Mouse (Mus musculus): Measurements from ENCODE around the gene Ttll10. TPM values are rescaled to one million over a fixed set of nuclear protein-coding genes. Genes with fewer than 3 reads are reported as not detected.

The Ttll10 gene
- not detected in 2 replicates for polyA plus RNA-seq (2015; fragmentation: Nextera tagmentation; extraction: Ambion mirVana)

DNA sequence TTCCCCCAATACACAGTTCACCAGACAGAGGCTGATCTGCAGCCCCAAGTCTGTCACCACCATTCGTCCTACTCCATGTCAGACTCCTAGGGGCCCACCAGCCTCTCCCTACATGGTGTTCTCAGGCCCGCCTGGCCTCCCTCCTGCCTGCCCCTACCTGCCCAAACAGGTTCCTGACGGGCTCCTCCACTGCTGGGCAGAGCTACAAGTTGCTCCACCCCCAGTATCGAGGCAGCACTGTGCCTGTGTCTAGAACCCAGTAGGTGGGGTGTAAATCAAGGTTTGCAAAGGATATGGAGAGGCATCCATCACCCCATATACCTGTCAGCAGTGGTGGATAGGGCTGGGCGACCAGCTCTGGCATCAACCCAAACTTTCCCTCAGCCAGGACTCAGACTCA, at the start of gene Ttll10:
Gene Ttll10, minus strand, starts transcription at position 154 of the 400 bp plus-strand sequence.
- no peaks in the 10 kb centered on the region for H3K9me3 ChIP-seq
- H3K4me3 ChIP-seq = no peak within 1 kb of the TSS
- H3K36me3 ChIP-seq = no peaks in the 10 kb centered on the region
- no peak within 1 kb of the TSS for H3K9ac ChIP-seq
- no peaks in the 10 kb centered on the region for H3K27me3 ChIP-seq
- H3K4me2 ChIP-seq = no peak within 1 kb of the TSS
- peaks cover 4% of the 10 kb centered on the region; the same call in 1 of the 2 replicates for H3K4me1 ChIP-seq (replicated peaks)
- ATAC-seq (ENCODE audit: low FRiP score, low read depth) = no peak
- no peak within 1 kb of the TSS for H3K27ac ChIP-seq (replicated peaks)
- 52% methylated on average over 5 of the region's 5 CpGs for WGBS

GRCm38 (mm10) chr4:156103342-156103741, 44.1 kb upstream of the Ttll10 start:
- no peaks in the 10 kb centered on the region for H3K36me3 ChIP-seq
- no peak overlapping the region for H3K27ac ChIP-seq (replicated peaks)
- no peak overlapping the region for H3K9ac ChIP-seq
- no peak overlapping the region for H3K4me3 ChIP-seq
- no peaks in the 10 kb centered on the region for H3K9me3 ChIP-seq
- no peak overlapping the region for H3K4me2 ChIP-seq
- no peaks in the 10 kb centered on the region for H3K4me1 ChIP-seq (replicated peaks)
- H3K27me3 ChIP-seq = no peaks in the 10 kb centered on the region
- no peak for ATAC-seq (ENCODE audit: low FRiP score, low read depth)
- WGBS = 90% methylated on average over 4 of the region's 4 CpGs

DNA sequence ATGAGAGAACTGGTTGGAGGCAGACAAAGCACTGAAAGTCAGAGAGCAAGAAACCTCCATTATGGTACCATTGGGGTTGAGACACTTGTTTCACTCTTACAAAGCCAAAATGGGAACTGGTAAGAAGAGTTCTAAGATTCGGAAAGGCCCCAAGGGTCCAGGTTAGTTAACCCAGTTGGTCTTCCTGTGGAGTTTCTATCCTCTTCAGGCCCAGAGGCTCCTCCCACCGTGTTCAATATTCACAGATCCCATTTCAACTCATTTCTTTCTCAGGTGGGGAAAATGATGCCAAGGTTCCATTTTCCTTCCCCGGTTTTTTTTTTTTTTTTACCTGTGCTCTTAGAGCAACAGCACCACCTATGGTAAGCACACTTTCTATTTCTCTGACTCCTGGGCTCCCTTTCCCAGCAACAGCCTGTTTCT, 42.3 kb upstream of the Ttll10 start:
- Histone ChIP-seq H3K4me2 (no peak overlapping the region), H3K4me1 (replicated peaks) (no peaks in the 10 kb centered on the region), H3K27ac (replicated peaks) (no peak overlapping the region), H3K36me3 (no peaks in the 10 kb centered on the region), H3K9ac (no peak overlapping the region), H3K27me3 (no peaks in the 10 kb centered on the region), H3K4me3 (no peak overlapping the region), H3K9me3 (no peaks in the 10 kb centered on the region)
- ATAC-seq (ENCODE audit: low FRiP score, low read depth) = no peak
- 50% methylated on average over 3 of the region's 3 CpGs for WGBS

- Histone ChIP-seq H3K4me2 (no peak overlapping the region), H3K9me3 (no peaks in the 10 kb centered on the region), H3K4me3 (no peak overlapping the region), H3K27ac (replicated peaks) (no peak overlapping the region), H3K9ac (no peak overlapping the region), H3K4me1 (replicated peaks) (no peaks in the 10 kb centered on the region), H3K36me3 (no peaks in the 10 kb centered on the region), H3K27me3 (no peaks in the 10 kb centered on the region)
- 90% methylated on average over 5 of the region's 5 CpGs for WGBS
- ATAC-seq (ENCODE audit: low FRiP score, low read depth) = no peak
These were observed 41.3 kb upstream of the Ttll10 start for GRCm38 (mm10) chr4:156100501-156100900.

DNA sequence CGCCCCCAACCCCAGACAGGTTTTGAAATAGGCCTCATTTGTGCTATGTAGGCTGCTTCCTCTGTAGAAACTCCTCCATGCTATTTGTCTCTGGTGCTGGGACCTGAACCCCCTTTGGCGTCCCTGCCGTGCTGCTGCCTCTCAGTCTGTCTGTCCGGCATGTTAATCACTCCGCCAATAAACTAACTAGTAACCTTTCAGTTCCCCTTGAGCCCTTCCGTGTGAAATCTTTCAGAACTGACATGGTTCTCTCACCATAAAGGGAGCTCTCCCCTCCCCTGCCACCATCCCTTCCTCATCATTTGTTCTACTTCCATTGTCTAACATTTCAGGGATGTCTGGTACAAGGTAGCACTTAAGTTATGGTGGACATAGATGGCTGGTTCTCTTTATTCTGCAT, 40.2 kb upstream of the Ttll10 start:
- H3K4me2 ChIP-seq = no peak overlapping the region
- no peaks in the 10 kb centered on the region for H3K9me3 ChIP-seq
- H3K27me3 ChIP-seq = no peaks in the 10 kb centered on the region
- no peak for ATAC-seq (ENCODE audit: low FRiP score, low read depth)
- no peak overlapping the region for H3K27ac ChIP-seq (replicated peaks)
- H3K4me3 ChIP-seq = no peak overlapping the region
- H3K36me3 ChIP-seq = no peaks in the 10 kb centered on the region
- no peak overlapping the region for H3K9ac ChIP-seq
- WGBS = 68% methylated on average over 6 of the region's 6 CpGs
- H3K4me1 ChIP-seq (replicated peaks) = no peaks in the 10 kb centered on the region

GRCm38 (mm10) chr4:156097770-156098366, 38.7 kb upstream of the Ttll10 start:
- no peak overlapping the region for H3K9ac ChIP-seq
- H3K27me3 ChIP-seq = no peaks in the 10 kb centered on the region
- no peak overlapping the region for H3K27ac ChIP-seq (replicated peaks)
- no peaks in the 10 kb centered on the region for H3K9me3 ChIP-seq
- ATAC-seq (ENCODE audit: low FRiP score, low read depth) = no peak
- 72% methylated on average over 9 of the region's 9 CpGs for WGBS
- no peaks in the 10 kb centered on the region for H3K4me1 ChIP-seq (replicated peaks)
- H3K36me3 ChIP-seq = no peaks in the 10 kb centered on the region
- no peak overlapping the region for H3K4me3 ChIP-seq
- H3K4me2 ChIP-seq = no peak overlapping the region

DNA sequence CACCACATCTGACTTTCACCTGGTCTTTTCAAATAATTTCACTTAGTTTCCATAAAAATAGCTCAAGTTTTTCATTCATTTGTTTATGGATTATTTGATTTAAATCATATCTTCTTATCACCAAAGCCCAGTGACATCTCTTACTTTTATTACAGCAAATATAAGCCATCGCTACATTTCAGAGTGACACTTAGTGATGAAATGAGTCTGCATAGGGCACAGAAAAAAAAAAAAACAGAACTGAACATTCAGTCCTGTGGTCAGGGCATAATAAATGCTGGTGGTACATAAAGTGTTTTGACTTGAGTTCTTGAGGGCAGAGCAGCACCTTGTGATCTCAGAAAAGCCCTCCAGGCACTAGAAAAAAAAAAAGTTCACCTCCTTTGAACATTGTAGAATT, 37.0 kb upstream of the Ttll10 start:
- WGBS = 96% methylated on average over 1 of the region's 1 CpGs
- Histone ChIP-seq H3K27me3 (no peaks in the 10 kb centered on the region), H3K4me1 (replicated peaks) (no peaks in the 10 kb centered on the region), H3K27ac (replicated peaks) (no peak overlapping the region), H3K9ac (no peak overlapping the region), H3K9me3 (no peaks in the 10 kb centered on the region), H3K4me3 (no peak overlapping the region), H3K36me3 (no peaks in the 10 kb centered on the region), H3K4me2 (no peak overlapping the region)
- ATAC-seq (ENCODE audit: low FRiP score, low read depth) = no peak

DNA sequence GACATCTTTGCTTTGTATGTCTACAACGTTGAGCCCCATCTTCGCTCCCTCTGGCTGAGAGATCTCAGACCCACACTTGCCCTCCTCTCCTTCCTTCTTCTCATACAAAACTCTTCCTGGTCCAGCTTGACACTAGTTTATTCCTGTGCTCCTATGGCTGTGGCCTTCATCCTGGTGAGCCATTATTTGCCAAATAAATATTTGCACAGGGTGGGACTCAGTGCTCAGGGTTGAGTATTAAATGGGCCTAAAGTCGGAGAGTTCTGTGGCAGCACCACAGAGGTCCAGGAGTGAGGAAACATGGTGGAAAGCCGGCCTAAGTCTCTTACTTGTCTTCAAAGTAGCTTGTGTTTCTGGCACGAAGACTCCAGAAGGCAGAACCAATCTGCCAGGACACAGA, 34.5 kb upstream of the Ttll10 start:
- Histone ChIP-seq H3K27me3 (no peaks in the 10 kb centered on the region), H3K4me3 (no peak overlapping the region), H3K27ac (replicated peaks) (no peak overlapping the region), H3K4me1 (replicated peaks) (no peaks in the 10 kb centered on the region), H3K9ac (no peak overlapping the region), H3K4me2 (no peak overlapping the region), H3K9me3 (no peaks in the 10 kb centered on the region), H3K36me3 (no peaks in the 10 kb centered on the region)
- 83% methylated on average over 5 of the region's 5 CpGs for WGBS
- ATAC-seq (ENCODE audit: low FRiP score, low read depth) = no peak

DNA sequence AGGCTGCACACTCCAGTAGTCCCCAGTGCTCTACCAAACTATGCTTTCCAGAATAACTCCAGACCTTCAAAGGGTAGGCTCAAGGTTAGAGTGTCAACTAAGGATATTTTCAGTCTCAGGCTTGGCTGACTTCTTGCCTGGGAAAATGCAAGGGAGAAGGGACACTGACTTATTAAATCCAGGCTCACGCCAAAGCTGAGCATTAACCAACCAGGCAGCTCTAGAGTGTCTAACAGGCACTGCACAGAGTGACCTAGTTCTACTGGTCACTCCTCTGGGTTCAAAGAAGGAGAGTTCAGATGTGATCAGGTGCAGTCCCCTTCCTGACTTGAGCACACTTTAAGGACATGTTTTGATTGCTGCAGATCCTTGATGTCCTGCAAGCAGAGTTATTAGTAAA, 33.6 kb upstream of the Ttll10 start:
- H3K36me3 ChIP-seq = no peaks in the 10 kb centered on the region
- H3K4me2 ChIP-seq = no peak overlapping the region
- ATAC-seq (ENCODE audit: low FRiP score, low read depth) = no peak
- 92% methylated on average over 1 of the region's 1 CpGs for WGBS
- H3K9ac ChIP-seq = no peak overlapping the region
- no peaks in the 10 kb centered on the region for H3K27me3 ChIP-seq
- H3K9me3 ChIP-seq = no peaks in the 10 kb centered on the region
- H3K4me1 ChIP-seq (replicated peaks) = no peaks in the 10 kb centered on the region
- H3K4me3 ChIP-seq = no peak overlapping the region
- no peak overlapping the region for H3K27ac ChIP-seq (replicated peaks)

GRCm38 (mm10) chr4:156091236-156091635, 32.0 kb upstream of the Ttll10 start:
- Histone ChIP-seq H3K4me3 (no peak overlapping the region), H3K27ac (replicated peaks) (no peak overlapping the region), H3K9ac (no peak overlapping the region), H3K4me1 (replicated peaks) (no peaks in the 10 kb centered on the region), H3K36me3 (no peaks in the 10 kb centered on the region), H3K27me3 (no peaks in the 10 kb centered on the region), H3K9me3 (no peaks in the 10 kb centered on the region), H3K4me2 (no peak overlapping the region)
- WGBS = 79% methylated on average over 1 of the region's 1 CpGs
- no peak for ATAC-seq (ENCODE audit: low FRiP score, low read depth)

- no peak overlapping the region for H3K27ac ChIP-seq (replicated peaks)
- H3K4me2 ChIP-seq = no peak overlapping the region
- H3K36me3 ChIP-seq = no peaks in the 10 kb centered on the region
- WGBS = 50% methylated on average over 5 of the region's 5 CpGs
- no peak overlapping the region for H3K9ac ChIP-seq
- H3K9me3 ChIP-seq = no peaks in the 10 kb centered on the region
- no peaks in the 10 kb centered on the region for H3K4me1 ChIP-seq (replicated peaks)
- H3K27me3 ChIP-seq = no peaks in the 10 kb centered on the region
- H3K4me3 ChIP-seq = no peak overlapping the region
- ATAC-seq (ENCODE audit: low FRiP score, low read depth) = no peak
These were observed 28.3 kb upstream of the Ttll10 start for GRCm38 (mm10) chr4:156087398-156088087.

DNA sequence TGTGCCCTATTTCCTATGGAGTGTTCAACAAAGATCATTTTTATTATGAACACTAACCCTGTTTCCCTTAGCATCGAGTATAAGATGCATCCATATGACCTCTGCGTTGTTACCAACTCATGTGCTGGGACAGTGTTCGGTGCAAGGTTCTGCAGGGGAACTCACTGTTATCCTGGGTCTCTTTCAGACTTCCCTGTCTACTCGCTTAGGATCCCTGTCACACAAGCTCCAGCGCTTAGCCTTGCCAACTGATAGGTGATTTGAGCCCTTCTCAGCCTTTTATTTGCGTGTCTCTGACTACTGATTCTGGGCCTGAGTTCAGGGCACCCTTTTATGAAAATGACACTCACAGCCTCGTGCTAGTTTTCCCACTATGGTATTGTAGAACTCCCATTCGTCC, 26.0 kb upstream of the Ttll10 start:
- ATAC-seq (ENCODE audit: low FRiP score, low read depth) = no peak
- no peak overlapping the region for H3K4me2 ChIP-seq
- no peak overlapping the region for H3K4me3 ChIP-seq
- H3K27ac ChIP-seq (replicated peaks) = no peak overlapping the region
- no peaks in the 10 kb centered on the region for H3K9me3 ChIP-seq
- no peaks in the 10 kb centered on the region for H3K36me3 ChIP-seq
- H3K9ac ChIP-seq = no peak overlapping the region
- no peaks in the 10 kb centered on the region for H3K27me3 ChIP-seq
- WGBS = 85% methylated on average over 8 of the region's 8 CpGs
- H3K4me1 ChIP-seq (replicated peaks) = no peaks in the 10 kb centered on the region
